Mouse (Mus musculus) skeletal muscle tissue, adult 2 months (tissue): ENCODE data around the gene Sh3pxd2a.
A peak's percentile ranks its signal among the peaks of the same experiment; 100 is the strongest.

Experiments
- DNase-seq: peaks from one replicate; pipeline ENCODE4 v3.0.0-alpha.2; 2012; ENCODE audit warnings: low read depth, low spot score

The Sh3pxd2a gene

GRCm38 (mm10) chr19:47457711-47458503 is 6.3 kb downstream of the Sh3pxd2a start:
- peak; percentile 75 for DNase-seq

- no peak for DNase-seq
Observed at GRCm38 (mm10) chr19:47456021-47456420, 8.2 kb downstream of the Sh3pxd2a start.

GRCm38 (mm10) chr19:47455001-47455755 is 9.0 kb downstream of the Sh3pxd2a start:
- DNase-seq = no peak

- peak; percentile 65 for DNase-seq
Observed at GRCm38 (mm10) chr19:47454167-47455000, 9.8 kb downstream of the Sh3pxd2a start.

GRCm38 (mm10) chr19:47453352-47453751 is 10.8 kb downstream of the Sh3pxd2a start:
- DNase-seq = no peak

GRCm38 (mm10) chr19:47452682-47453081 is 11.5 kb downstream of the Sh3pxd2a start:
- peak; percentile 85 for DNase-seq

GRCm38 (mm10) chr19:47452211-47452610 is 12.0 kb downstream of the Sh3pxd2a start:
- DNase-seq = no peak

- no peak for DNase-seq
Observed at GRCm38 (mm10) chr19:47451476-47452113, 12.6 kb downstream of the Sh3pxd2a start.

- peak; percentile 93 for DNase-seq
Observed at GRCm38 (mm10) chr19:47450261-47451137, 13.7 kb downstream of the Sh3pxd2a start.

- DNase-seq = no peak
Observed at GRCm38 (mm10) chr19:47449513-47450227, 14.5 kb downstream of the Sh3pxd2a start.

GRCm38 (mm10) chr19:47448618-47449151 is 15.5 kb downstream of the Sh3pxd2a start:
- DNase-seq = no peak

- DNase-seq = peak; percentile 76
Observed at GRCm38 (mm10) chr19:47446841-47447365, 17.3 kb downstream of the Sh3pxd2a start.

- DNase-seq = no peak
Observed at GRCm38 (mm10) chr19:47446130-47446529, 18.1 kb downstream of the Sh3pxd2a start.

GRCm38 (mm10) chr19:47445726-47446125 is 18.5 kb downstream of the Sh3pxd2a start:
- DNase-seq = no peak

GRCm38 (mm10) chr19:47444488-47444887 is 19.7 kb downstream of the Sh3pxd2a start:
- DNase-seq = no peak

- no peak for DNase-seq
Observed at GRCm38 (mm10) chr19:47442294-47442627, 21.9 kb downstream of the Sh3pxd2a start.

- no peak for DNase-seq
Observed at GRCm38 (mm10) chr19:47441541-47442293, 22.5 kb downstream of the Sh3pxd2a start.

GRCm38 (mm10) chr19:47440967-47441366 is 23.2 kb downstream of the Sh3pxd2a start:
- no peak for DNase-seq

GRCm38 (mm10) chr19:47440435-47440803 is 23.8 kb downstream of the Sh3pxd2a start:
- no peak for DNase-seq
